Mouse (Mus musculus) frontal cortex, postnatal 14 days (tissue): ENCODE measurements at regions not wholly inside any gene's neighbourhood (a gene's known extent, or its start where the extent isn't known, plus 50 kb on each side); places are given as distances from the start of the nearest gene placed in this dataset.
A peak's percentile ranks its signal among the peaks of the same experiment; 100 is the strongest.
"Not testable (repeated sequence)": the region's sequence is repeated elsewhere in the genome, so short reads cannot be mapped to it uniquely, and the experiment has no call there.

Experiments used
- DNase-seq, 2 experiments: peaks; one replicate each; pipeline ENCODE4 v3.0.0; 2022; ENCODE audit warnings: low spot score in 2 of 2

DNA sequence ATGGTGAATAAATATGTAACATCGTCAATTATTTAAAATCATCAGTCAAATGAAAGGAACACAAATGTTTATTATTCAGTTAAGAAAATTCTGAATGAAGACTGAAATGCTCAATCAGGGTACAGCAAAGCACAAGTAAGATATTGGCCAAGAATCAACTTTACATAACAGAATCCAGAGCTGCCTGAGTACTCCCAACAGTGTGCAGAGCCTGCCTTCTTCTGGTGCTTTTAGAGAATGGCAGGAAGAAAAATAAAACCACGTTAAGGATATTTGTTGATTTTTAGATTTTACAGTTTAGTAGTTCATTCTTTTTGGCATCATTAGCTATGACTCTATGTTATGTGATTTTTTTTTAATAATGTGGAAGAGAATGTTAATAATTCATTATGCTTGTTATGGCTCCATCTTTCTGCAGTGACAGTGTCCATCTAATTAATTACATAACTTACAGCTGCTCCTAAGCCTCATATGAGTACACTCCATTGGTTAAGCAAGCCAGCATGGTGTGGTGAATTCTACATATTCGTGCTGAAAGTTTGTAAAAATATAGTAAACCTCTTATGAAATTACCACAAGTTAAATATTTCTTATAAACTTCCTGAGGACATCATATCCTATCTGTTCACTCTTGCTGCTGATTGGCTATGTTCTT, 579.0 kb downstream of the Kcna4 start:
- DNase-seq = no peak

- no peak for DNase-seq
Measured at GRCm38 (mm10) chr2:107879663-107880062, 589.2 kb downstream of the Kcna4 start.

GRCm38 (mm10) chr2:107886063-107886762, 595.8 kb downstream of the Kcna4 start:
- DNase-seq = no peak

- DNase-seq = no peak
Measured at GRCm38 (mm10) chr2:107888245-107888644, 597.8 kb downstream of the Kcna4 start.

- no peak for DNase-seq
Measured at GRCm38 (mm10) chr2:107925116-107925515, 634.7 kb downstream of the Kcna4 start.

DNA sequence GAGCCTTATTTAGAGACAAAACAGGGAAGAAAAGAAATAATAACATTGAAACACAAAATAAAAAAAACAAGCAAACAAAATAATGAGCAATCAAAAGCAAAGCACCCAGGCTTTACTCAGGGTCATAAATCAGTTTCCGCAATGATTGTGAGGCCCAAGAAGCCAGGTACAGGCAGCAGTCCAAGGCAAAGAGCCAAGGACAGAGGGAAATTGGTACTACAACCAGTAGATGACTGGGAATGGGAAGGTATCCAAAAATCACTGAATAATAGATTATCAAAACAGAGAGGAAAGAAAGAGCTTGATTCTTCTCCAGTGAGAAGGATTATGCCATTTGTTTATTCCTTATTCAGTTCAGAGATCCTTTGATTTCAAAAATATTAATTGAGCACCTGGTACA, 636.2 kb downstream of the Kcna4 start:
- DNase-seq = no peak

- DNase-seq = no peak
Measured at GRCm38 (mm10) chr2:107935336-107935735, 644.9 kb downstream of the Kcna4 start.

GRCm38 (mm10) chr2:107935775-107936174, 645.3 kb downstream of the Kcna4 start:
- DNase-seq = no peak

DNA sequence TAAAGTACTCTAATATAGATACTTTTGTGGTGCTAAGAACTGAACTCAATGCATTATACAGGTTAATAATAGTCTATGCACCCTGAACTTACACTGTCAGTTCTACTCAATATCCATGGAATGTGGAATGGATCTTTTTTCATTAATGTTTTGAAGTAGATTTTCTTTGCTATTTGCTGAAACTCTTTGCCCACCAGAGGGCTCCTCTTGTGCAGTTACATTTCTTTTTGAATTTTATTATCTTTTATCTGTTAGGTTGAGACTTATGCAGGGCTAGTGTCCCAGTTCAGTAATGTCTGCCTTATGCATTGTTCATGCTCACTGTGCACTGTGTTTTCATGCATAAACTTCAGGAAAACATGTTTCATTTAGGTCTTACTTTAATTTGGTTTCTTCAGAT, 650.9 kb downstream of the Kcna4 start:
- no peak for DNase-seq

DNA sequence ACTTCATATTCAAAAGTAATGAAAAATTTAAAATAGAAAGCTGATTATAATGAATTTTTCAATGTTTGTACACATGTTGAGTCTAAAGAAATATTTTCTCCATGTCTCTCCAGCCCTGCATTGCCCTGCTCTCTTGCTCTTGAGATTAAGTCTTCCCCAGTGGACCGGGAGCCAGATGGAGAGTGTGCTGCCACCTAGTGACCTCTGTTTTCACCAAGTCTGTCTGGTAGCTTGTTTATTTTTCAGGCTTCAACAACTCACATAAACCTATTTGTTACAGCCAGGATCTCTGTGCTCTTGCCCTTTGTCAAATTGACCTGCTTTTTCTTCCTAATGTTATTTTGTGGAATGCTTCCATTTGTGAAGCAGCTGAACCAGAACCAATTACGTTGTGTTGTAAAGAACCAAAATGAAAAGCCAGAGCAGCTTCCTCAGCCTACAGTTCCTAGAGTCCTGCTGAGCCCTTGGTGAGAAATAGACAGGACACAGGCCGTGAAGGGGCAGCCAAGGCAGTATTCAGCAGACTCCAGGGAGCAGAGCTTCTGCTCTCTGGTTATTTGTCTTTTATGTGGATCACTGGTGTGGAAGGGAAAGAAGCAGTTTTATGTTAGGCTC, 655.5 kb downstream of the Kcna4 start:
- peak in 1 of 2 experiments; percentile 19 for DNase-seq

GRCm38 (mm10) chr2:107955608-107956127, 665.2 kb downstream of the Kcna4 start:
- not testable (repeated sequence) for DNase-seq

GRCm38 (mm10) chr2:107963921-107964320, 673.5 kb downstream of the Kcna4 start:
- not testable (repeated sequence) for DNase-seq

GRCm38 (mm10) chr2:107964841-107965240, 674.4 kb downstream of the Kcna4 start:
- DNase-seq = no peak

DNA sequence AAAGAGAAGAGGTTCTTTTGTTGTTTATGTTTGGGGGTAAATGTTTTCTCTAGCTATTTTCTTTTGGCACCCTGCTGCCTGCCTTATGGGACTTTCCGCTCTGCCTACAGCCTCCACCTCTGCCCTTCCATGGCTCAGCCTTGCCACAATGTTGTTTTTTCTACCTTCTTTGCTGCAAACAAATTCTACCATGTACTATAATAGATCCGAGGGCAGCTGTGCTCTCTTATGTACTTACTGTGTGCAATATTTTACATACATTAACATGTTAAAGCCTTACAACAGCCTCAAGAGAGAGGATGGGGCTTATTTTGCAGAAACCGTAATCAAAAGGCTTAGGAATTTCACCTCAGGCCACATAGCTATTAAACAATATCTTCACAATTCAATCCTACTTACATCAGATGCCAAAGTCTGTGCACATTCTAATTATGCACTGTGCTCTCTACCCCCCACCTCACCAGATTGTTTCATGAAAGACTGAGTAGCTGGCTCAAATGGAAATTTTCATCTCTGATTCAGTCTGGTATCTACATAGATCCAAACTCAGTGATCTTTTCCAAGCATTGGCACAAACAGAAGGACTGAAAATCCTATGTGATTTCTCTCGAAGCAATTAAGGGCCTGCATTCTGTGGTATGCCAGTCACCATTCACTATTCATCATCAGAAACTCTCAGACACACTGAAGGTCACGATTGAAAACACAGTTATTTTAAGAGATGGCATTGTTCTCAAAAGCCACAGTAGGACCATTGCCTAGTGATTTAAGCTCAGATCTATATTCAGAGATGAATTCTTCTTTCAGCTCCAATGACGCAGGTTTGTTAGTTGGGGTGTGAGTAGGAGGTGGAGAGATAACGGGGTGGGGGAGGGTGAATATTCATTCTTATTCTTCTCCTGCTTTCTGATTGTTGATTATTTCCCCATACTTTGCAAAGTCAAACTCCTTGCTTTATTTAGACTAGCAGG, 675.2 kb downstream of the Kcna4 start:
- no peak for DNase-seq

DNA sequence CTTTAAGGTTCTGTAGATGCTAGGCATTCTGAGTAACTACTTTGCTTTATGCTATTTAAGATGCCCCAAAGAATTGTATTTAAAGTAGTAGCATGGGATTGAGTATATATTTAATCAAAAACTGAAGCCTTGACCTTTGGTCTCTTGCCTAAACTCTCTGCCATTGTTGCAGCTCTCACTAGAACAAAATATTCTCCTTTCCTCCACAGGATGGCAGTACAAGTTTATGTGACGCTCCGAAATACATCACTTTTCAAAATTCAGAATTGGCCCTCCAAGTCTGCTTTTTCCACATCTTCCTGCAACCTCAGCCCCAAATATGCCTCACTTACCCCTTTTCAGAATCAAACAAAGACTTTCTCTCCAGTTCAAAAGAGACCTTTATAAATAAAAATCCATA, 678.1 kb downstream of the Kcna4 start:
- no peak for DNase-seq

- DNase-seq = no peak
Measured at GRCm38 (mm10) chr2:107969526-107969925, 679.1 kb downstream of the Kcna4 start.

GRCm38 (mm10) chr2:107973528-107973927, 683.1 kb downstream of the Kcna4 start:
- no peak for DNase-seq

GRCm38 (mm10) chr2:107994831-107995230, 704.4 kb downstream of the Kcna4 start:
- DNase-seq = no peak

DNA sequence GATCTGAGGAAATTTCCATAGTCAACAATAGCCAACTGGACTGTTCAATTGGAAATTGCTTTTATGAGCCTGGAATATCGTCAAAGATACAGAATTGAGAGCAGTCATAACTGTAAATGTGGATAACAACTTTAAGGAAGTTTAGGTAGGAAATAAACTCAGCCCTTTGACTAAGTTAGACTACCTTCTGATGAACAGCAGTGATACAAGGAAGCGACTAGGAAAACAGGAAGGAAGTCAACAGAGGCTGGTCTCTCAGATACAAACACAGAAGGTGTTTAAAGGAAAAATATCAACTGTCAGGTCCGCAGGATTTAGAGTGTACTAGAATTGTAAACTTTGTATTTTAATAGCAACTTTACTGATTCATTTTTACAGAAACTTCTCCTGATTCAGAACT, 721.1 kb downstream of the Kcna4 start:
- DNase-seq = no peak

- DNase-seq = no peak
Measured at GRCm38 (mm10) chr2:108023206-108023605, 732.8 kb downstream of the Kcna4 start.

GRCm38 (mm10) chr2:108030657-108031056, 740.2 kb downstream of the Kcna4 start:
- no peak for DNase-seq
